Mouse (Mus musculus) C2C12 (cell line): ENCODE measurements around the gene Tec. TPM values are rescaled to one million over a fixed set of nuclear protein-coding genes. Genes with fewer than 3 reads are reported as not detected.

Source experiments
- H3K27me3 ChIP-seq: one replicate; pipeline ENCODE4 v1.6.1; 2011; ENCODE audit not compliant: control insufficient read depth, insufficient read depth, insufficient read length
- H3K36me3 ChIP-seq: one replicate; pipeline ENCODE4 v1.6.1; 2011; ENCODE audit not compliant: control insufficient read depth, insufficient read depth
- H3K4me3 ChIP-seq: one replicate; pipeline ENCODE4 v1.5.1; 2011; ENCODE audit warnings: mild to moderate bottlenecking, control low read depth; ENCODE audit not compliant: poor library complexity, insufficient read depth, severe bottlenecking
- H3K79me2 ChIP-seq: one replicate; pipeline ENCODE4 v1.6.1; 2011; ENCODE audit not compliant: control insufficient read depth, insufficient read depth
- H3K79me3 ChIP-seq: one replicate; pipeline ENCODE4 v1.6.1; 2011; ENCODE audit warnings: low read depth, control low read depth
- H3ac ChIP-seq: one replicate; pipeline ENCODE3; 2011; ENCODE audit warnings: low read depth; ENCODE audit not compliant: control insufficient read depth, insufficient read length
- CEBPB ChIP-seq: IDR thresholded peaks from one replicate; pipeline ENCODE4 v1.6.1; 2011; ENCODE audit warnings: low read depth, mild to moderate bottlenecking, control low read depth, moderate library complexity
- CTCF ChIP-seq: IDR thresholded peaks from one replicate; pipeline ENCODE4 v1.5.1; 2011; ENCODE audit not compliant: control insufficient read depth, insufficient read depth, insufficient read length
- FOSL1 ChIP-seq: IDR thresholded peaks from one replicate; pipeline ENCODE4 v1.8.0; 2011; ENCODE audit warnings: mild to moderate bottlenecking, low read length; ENCODE audit not compliant: poor library complexity, insufficient read depth, severe bottlenecking
- MAX ChIP-seq: IDR thresholded peaks from one replicate; pipeline ENCODE4 v1.6.1; 2011; ENCODE audit warnings: mild to moderate bottlenecking, control low read depth
- MYOD1 ChIP-seq: IDR thresholded peaks from one replicate; pipeline ENCODE4 v1.6.1; 2011; ENCODE audit warnings: low read depth; ENCODE audit not compliant: control insufficient read depth, insufficient read length
- MYOG ChIP-seq: IDR thresholded peaks from one replicate; pipeline ENCODE4 v1.6.1; 2011; ENCODE audit not compliant: control insufficient read depth, insufficient read length; ENCODE audit errors: extremely low read depth
- USF1 ChIP-seq: IDR thresholded peaks from one replicate; pipeline ENCODE4 v1.6.1; 2011; ENCODE audit warnings: low read depth, mild to moderate bottlenecking, control low read depth, moderate library complexity
- polyA plus RNA-seq: library from polyadenylated mRNA; unstranded; fragments of >200 nt; fragmentation: generic; extraction: Trizol; gene quantifications from one replicate; pipeline ENCODE4 v1.2.1, GENCODE M21; 2012; ENCODE audit warnings: missing spikeins

Gene Tec
- polyA plus RNA-seq, 1 experiment: 0.88 TPM

DNA sequence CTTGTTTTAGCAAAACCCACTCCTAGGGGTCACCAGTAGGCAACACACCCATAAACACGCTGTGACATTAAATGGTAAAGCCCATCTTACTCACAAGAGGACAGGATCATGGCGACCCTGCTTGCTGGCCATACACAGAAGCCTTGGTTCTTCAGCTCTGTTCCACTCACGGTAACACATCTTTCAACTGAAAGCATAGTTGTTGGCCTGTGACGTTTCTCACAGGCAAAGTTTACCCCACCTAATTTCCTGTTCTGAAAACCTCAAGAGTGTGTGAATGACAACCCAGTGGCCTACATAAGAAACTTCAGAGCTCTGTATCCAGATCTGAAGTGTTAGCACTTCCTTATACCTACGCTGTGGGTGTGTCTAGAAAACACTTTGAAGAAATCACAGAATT lies 115.7 kb downstream of the Tec start, which contains the start of gene Txk:
Gene Txk, minus strand, starts transcription at position 193 of the 400 bp plus-strand sequence.
- Histone ChIP-seq H3K79me2 (no peaks in the 10 kb centered on the region), H3K79me3 (no peaks in the 10 kb centered on the region), H3K27me3 (no peaks in the 10 kb centered on the region), H3K36me3 (no peaks in the 10 kb centered on the region), H3K4me3 (no peak within 1 kb of the TSS), H3ac (no peak within 1 kb of the TSS)
- TF ChIP-seq USF1 (no peak), FOSL1 (no peak), MYOG (no peak), CEBPB (no peak), CTCF (no peak), MYOD1 (no peak), MAX (no peak)

DNA sequence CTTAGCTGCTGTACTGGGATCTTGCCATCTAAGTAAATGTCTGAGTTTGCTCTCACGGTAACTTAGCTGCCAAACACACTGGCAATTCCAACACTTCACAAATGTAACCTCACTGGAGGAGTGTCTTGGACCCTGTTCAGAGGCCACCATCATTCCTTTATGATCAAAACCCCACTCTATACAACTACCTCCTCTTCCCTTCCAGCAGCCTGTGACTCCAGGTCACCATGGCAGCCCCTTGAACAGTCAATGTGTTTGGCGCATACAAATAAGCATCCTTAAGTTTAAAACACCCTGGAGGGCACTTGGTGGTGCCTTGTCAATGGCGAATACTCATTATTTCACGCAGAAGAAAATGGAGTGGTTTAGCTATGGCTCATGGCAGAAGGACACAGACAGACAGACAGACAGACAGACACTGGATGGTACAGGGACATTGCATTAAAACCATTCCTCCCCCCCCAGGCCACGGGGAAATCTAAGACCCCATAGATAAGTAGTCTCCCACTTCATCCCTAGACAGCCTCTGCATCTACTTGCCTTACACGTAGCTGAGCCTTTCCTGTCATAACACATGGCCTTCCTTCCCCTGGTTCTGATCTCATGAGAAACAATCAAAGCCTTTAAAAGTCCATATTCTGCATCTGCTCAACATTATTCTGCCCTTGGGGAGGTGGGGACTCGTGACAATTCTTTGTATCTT lies 117.1 kb downstream of the Tec start:
- TF ChIP-seq MYOD1: no peak
- no peak for TF ChIP-seq USF1
- TF ChIP-seq FOSL1: no peak
- no peak for TF ChIP-seq CEBPB
- TF ChIP-seq MAX: no peak
- TF ChIP-seq CTCF: no peak
- no peak for TF ChIP-seq MYOG
- Histone ChIP-seq H3K4me3 (no peak overlapping the region), H3K79me2 (no peaks in the 10 kb centered on the region), H3K79me3 (no peaks in the 10 kb centered on the region), H3ac (no peak overlapping the region), H3K36me3 (no peaks in the 10 kb centered on the region), H3K27me3 (no peaks in the 10 kb centered on the region)

DNA sequence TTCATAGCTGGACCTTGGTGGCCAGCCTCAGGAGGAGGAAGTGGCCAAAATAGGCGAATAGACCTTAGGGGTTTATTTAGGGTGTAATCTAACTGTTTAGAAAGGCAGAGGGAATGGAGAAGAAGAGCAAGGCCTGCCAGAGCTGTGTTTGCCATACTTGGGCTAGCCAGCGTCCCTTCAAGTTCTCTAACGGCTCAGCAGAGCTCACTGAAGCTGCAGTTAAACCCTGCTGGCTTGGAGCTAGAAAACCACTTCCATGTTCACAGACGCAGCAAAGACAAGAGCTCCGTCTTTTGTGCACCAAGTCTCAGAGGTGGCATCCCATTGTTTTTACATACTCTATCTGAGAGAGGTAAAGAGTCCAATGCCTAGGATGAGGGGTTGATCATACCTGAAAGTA lies 118.1 kb downstream of the Tec start:
- Histone ChIP-seq H3K4me3 (no peak overlapping the region), H3K36me3 (no peaks in the 10 kb centered on the region), H3K27me3 (no peaks in the 10 kb centered on the region), H3K79me2 (no peaks in the 10 kb centered on the region), H3ac (no peak overlapping the region), H3K79me3 (no peaks in the 10 kb centered on the region)
- TF ChIP-seq MAX (no peak), CTCF (no peak), MYOG (no peak), CEBPB (no peak), MYOD1 (no peak), USF1 (no peak), FOSL1 (no peak)

DNA sequence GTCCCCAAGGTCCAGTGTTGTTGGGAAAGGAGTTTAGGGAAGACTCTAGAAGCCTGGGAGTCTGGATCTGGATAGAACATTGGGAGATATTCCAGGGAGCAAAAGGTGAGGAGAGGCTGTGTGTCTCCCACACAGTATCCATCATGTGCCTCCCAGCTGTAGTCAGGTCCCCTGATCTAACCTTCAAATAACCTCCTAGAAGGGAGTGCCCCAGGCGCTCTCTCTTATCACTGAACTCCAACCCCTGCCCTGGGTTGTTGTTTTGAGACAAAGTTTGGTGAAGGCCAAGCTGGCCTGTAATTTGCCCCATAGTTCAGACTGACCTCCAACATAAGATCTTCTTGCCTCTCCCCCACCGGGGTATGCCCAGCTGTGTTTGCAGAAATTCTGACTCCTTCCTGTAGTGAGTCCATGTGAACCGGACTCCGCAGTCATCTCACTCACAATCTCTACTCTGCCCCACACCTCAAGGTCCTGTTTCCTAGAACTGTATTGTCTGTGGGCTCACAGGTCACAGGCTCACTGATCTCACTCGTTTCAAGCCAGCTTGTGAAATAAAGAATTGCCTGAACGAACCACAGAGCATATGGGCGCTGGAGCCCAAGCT lies 119.5 kb downstream of the Tec start:
- H3K79me2 ChIP-seq: no peaks in the 10 kb centered on the region
- no peaks in the 10 kb centered on the region for H3K27me3 ChIP-seq
- H3ac ChIP-seq: no peak overlapping the region
- H3K4me3 ChIP-seq: no peak overlapping the region
- H3K79me3 ChIP-seq: no peaks in the 10 kb centered on the region
- no peaks in the 10 kb centered on the region for H3K36me3 ChIP-seq
- no peak for TF ChIP-seq MYOG
- no peak for TF ChIP-seq USF1
- TF ChIP-seq MAX: no peak
- no peak for TF ChIP-seq CEBPB
- TF ChIP-seq FOSL1: no peak
- TF ChIP-seq MYOD1: no peak
- no peak for TF ChIP-seq CTCF

- no peak for TF ChIP-seq FOSL1
- TF ChIP-seq MAX: no peak
- no peak for TF ChIP-seq MYOG
- no peak for TF ChIP-seq CEBPB
- no peak for TF ChIP-seq CTCF
- no peak for TF ChIP-seq MYOD1
- no peak for TF ChIP-seq USF1
- Histone ChIP-seq H3K27me3 (no peaks in the 10 kb centered on the region), H3K79me3 (no peaks in the 10 kb centered on the region)
Observed at GRCm38 (mm10) chr5:72747384-72747783, 120.9 kb downstream of the Tec start.

DNA sequence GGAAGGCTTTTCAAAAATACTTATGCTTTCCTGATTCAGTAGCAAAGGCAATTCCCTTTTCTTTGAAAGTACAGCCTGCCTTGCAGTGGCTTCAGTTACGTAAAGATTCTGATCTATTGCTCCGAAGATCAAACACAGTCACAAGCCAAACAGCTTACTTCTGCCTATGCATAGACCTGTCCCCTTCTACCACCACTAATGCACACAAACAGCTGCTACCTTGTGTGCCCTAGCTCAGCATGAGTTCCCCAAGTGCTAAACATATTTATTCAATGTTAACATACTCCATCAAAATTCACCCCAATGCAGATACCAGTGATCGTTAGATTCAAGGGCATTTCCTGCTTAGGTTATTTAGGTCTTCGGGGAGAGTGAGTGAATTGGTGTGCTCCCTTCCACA lies 121.8 kb downstream of the Tec start:
- Histone ChIP-seq H3K79me3 (no peaks in the 10 kb centered on the region), H3ac (no peak overlapping the region), H3K27me3 (no peaks in the 10 kb centered on the region), H3K4me3 (no peak overlapping the region), H3K36me3 (no peaks in the 10 kb centered on the region), H3K79me2 (no peaks in the 10 kb centered on the region)
- no peak for TF ChIP-seq MYOD1
- no peak for TF ChIP-seq MAX
- TF ChIP-seq MYOG: no peak
- no peak for TF ChIP-seq USF1
- no peak for TF ChIP-seq CTCF
- TF ChIP-seq CEBPB: no peak
- no peak for TF ChIP-seq FOSL1

More at GRCm38 (mm10) chr5:72747384-72747783, 120.9 kb downstream of the Tec start:
- H3K36me3 ChIP-seq: no peaks in the 10 kb centered on the region
- H3K79me2 ChIP-seq: no peaks in the 10 kb centered on the region
- no peak overlapping the region for H3ac ChIP-seq
- H3K4me3 ChIP-seq: no peak overlapping the region
